Mouse (Mus musculus) inflammation-experienced regulatory T-cells (primary cell): Measurements from ENCODE around the gene 1700080O16Rik. TPM values are rescaled to one million over a fixed set of nuclear protein-coding genes. Genes with fewer than 3 reads are reported as not detected.

Source experiments
- polyA plus RNA-seq, 2 experiments: library from polyadenylated mRNA; unstranded; fragments of 100-300 nt; shearing (Covaris generic); gene quantifications; one replicate each; pipeline ENCODE4 v1.2.1; 2017

1700080O16Rik gene
- polyA plus RNA-seq: not detected

DNA sequence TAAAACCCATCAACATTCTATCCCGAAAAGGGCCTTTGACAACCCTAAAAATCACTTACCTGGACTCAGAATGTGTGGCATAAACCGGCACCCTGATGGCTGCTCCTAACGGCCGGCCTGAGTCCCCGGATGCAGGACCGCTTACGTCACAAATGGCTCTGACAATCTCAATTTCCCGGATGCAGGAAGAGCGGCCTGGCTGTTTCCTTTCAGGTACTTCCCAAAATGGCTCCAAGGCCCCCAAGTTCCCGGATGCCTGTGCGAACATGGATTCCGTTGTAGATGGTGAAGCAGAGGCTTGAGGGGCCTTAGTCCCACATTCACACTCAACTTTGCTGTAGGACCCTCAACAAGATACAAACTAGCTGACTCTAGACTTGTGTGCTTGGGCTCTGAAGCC is at the start of gene 1700080O16Rik:
1700080O16Rik (minus strand) TSS at position 101 of the 400 bp plus-strand sequence.

Other genes with a start within 250 kb of the 1700080O16Rik start
- under 1 TPM in 1 of 2 experiments, not detected in 1; 0.22 TPM for gene Usp26, start 171.5 kb downstream of the 1700080O16Rik start, polyA plus RNA-seq
- gene Gpc4, start 192.5 kb upstream of the 1700080O16Rik start, polyA plus RNA-seq: under 1 TPM; 0.10 to 0.76 TPM